Comparison of ENCODE assay signal across 8 mouse cellular contexts in the genomic region with DNA sequence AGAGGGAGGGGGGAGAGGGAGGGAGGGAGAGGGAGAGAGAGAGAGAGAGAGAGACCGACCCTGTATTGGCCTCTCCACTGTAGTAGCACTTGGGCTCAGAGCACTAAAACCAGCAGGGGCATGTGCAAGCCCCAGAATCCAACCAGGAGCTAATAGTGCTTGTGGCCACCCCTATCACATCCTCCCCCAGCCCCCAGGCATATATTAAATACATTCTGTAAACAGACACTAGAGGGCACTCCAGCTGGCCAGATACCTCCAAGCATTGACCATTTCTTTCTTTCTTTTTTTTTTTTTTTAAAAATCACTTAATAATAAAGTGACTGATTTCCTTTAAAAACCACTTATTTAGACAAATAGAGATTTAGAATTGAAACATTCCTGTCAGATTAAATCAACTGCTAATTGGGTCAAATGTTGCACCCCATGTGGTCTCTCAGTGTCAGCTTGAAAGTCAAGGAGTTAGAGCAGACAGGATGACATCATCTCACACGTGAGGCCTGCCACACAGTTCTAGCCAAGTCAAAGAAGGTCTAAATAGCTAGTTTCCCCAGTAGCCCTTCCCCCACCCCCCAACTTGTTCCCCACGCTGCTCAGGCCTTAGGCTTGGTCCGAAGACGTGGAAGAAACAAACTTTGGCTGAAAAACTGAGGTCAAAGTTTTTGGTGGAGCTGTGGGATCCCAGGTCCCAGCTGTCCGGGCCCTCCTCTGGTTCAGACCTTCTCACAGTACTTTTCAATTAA.
A peak's percentile ranks its signal among the peaks of the same experiment; 100 is the strongest.
DNase-seq lines count a peak whose midpoint lies in the region; ATAC-seq lines count a peak whose summit lies in the region.

No protein-coding gene starts in this region.

- no peak overlapping the region for H3K27ac ChIP-seq in midbrain, embryonic 10.5 days (replicated peaks)
- H3K27ac ChIP-seq in midbrain, embryonic 13.5 days: no peak overlapping the region
- H3K27ac ChIP-seq in forebrain, embryonic 13.5 days: no peak overlapping the region

- H3K4me2 ChIP-seq in midbrain, embryonic 13.5 days (replicated peaks): no peak overlapping the region
- no peak overlapping the region for H3K4me2 ChIP-seq in forebrain, embryonic 13.5 days

- ATAC-seq in midbrain, embryonic 13.5 days: no peak
- no peak for ATAC-seq in forebrain, embryonic 13.5 days

- peak; percentile 22 for DNase-seq in midbrain, embryonic 10.5 days (ENCODE audit: low spot score)
- peak; percentile 73 for DNase-seq in embryo, embryonic 10 days (ENCODE audit: low spot score)
- peak; percentile 31 for DNase-seq in kidney, adult 18-20 months
- DNase-seq in lung, postnatal 36 days: peak; percentile 70
- DNase-seq in cerebellum, adult 11 months: no peak
- no peak for DNase-seq in layer of hippocampus, adult 9-11 months

- H3K9ac ChIP-seq in midbrain, embryonic 13.5 days (replicated peaks): no peak overlapping the region
- H3K9ac ChIP-seq in forebrain, embryonic 13.5 days: no peak overlapping the region

- H3K4me1 ChIP-seq in midbrain, embryonic 10.5 days: peaks cover 6% of the 10 kb centered on the region
- H3K4me1 ChIP-seq in midbrain, embryonic 13.5 days (replicated peaks): peaks cover 4% of the 10 kb centered on the region; the same call in 1 of the 2 replicates
- H3K4me1 ChIP-seq in forebrain, embryonic 13.5 days: 0 out of 2 replicates have a peak, but pooled peaks cover 4% of the 10 kb centered on the region

- no peak overlapping the region for H3K4me3 ChIP-seq in midbrain, embryonic 10.5 days
- no peak overlapping the region for H3K4me3 ChIP-seq in midbrain, embryonic 13.5 days (replicated peaks)
- H3K4me3 ChIP-seq in forebrain, embryonic 13.5 days: no peak overlapping the region

- 40% methylated on average over 6 of the region's 6 CpGs for WGBS in midbrain, embryonic 10.5 days
- 45% methylated on average over 6 of the region's 6 CpGs for WGBS in midbrain, embryonic 13.5 days
- 33% methylated on average over 6 of the region's 6 CpGs for WGBS in forebrain, embryonic 13.5 days

- H3K36me3 ChIP-seq in midbrain, embryonic 10.5 days: no peaks in the 10 kb centered on the region
- no peaks in the 10 kb centered on the region for H3K36me3 ChIP-seq in midbrain, embryonic 13.5 days
- no peaks in the 10 kb centered on the region for H3K36me3 ChIP-seq in forebrain, embryonic 13.5 days (ENCODE audit: poor library complexity, severe bottlenecking)

- H3K9me3 ChIP-seq in midbrain, embryonic 10.5 days (replicated peaks): no peaks in the 10 kb centered on the region
- no peaks in the 10 kb centered on the region for H3K9me3 ChIP-seq in midbrain, embryonic 13.5 days
- no peaks in the 10 kb centered on the region for H3K9me3 ChIP-seq in forebrain, embryonic 13.5 days (replicated peaks)

- peaks cover 86% of the 10 kb centered on the region for H3K27me3 ChIP-seq in midbrain, embryonic 10.5 days (ENCODE audit: low read depth, poor library complexity, severe bottlenecking)
- H3K27me3 ChIP-seq in midbrain, embryonic 13.5 days: peaks cover 67% of the 10 kb centered on the region
- H3K27me3 ChIP-seq in forebrain, embryonic 13.5 days: peaks cover 17% of the 10 kb centered on the region

Comparison
In these comparisons a context has a peak if more than half of its experiments do, and no peak if none do; other contexts are left out.
1. DNase-seq: peak in midbrain, embryonic 10.5 days (single experiment), embryo, embryonic 10 days (single experiment), kidney, adult 18-20 months (single experiment) and lung, postnatal 36 days (single experiment); none in cerebellum, adult 11 months (single experiment) and layer of hippocampus, adult 9-11 months (single experiment).